Mouse (Mus musculus) ES-E14 (cell line): ENCODE measurements at regions not wholly inside any gene's neighbourhood (a gene's known extent, or its start where the extent isn't known, plus 50 kb on each side); places are given as distances from the start of the nearest gene placed in this dataset.

Experiments
- DNase-seq: peaks from one replicate; pipeline ENCODE4 v3.0.0-alpha.2; 2013; ENCODE audit warnings: low read depth, low spot score
- H3K27ac ChIP-seq: 2 replicates; pipeline ENCODE4 v1.5.1; 2012; ENCODE audit warnings: low read depth, mild to moderate bottlenecking, low read length, moderate library complexity, mixed read lengths; ENCODE audit not compliant: poor library complexity, insufficient read depth, severe bottlenecking
- H3K36me3 ChIP-seq: 2 replicates; pipeline ENCODE4 v1.6.1; 2012; ENCODE audit warnings: mild to moderate bottlenecking, low read length, moderate library complexity, mixed read lengths; ENCODE audit not compliant: control insufficient read depth, poor library complexity, insufficient read depth, severe bottlenecking
- H3K4me1 ChIP-seq, 2 experiments: fragments of 150-350 bp in 1 of 2; sonication (generic) in 1 of 2; 2 replicates each; pipeline ENCODE4 v1.6.1; 2012; ENCODE audit warnings: low read length in 2 of 2, mild to moderate bottlenecking in 1 of 2, mixed read lengths in 1 of 2; ENCODE audit not compliant: control insufficient read depth in 2 of 2, insufficient read depth in 2 of 2, poor library complexity in 1 of 2
- H3K4me3 ChIP-seq, 2 experiments: fragments of 150-350 bp in 1 of 2; sonication (generic) in 1 of 2; 2 replicates each; pipeline ENCODE4 v1.5.1; 2012; ENCODE audit warnings: low read length in 2 of 2, low read depth in 1 of 2, mild to moderate bottlenecking in 1 of 2, mixed read lengths in 1 of 2; ENCODE audit not compliant: insufficient read depth in 1 of 2, poor library complexity in 1 of 2, severe bottlenecking in 1 of 2
- H3K9ac ChIP-seq: 2 replicates; pipeline ENCODE4 v1.6.1; 2012; ENCODE audit warnings: low read depth, mild to moderate bottlenecking, low read length, mixed read lengths; ENCODE audit not compliant: poor library complexity, insufficient read depth, severe bottlenecking
- H3K9me3 ChIP-seq: fragments of 150-350 bp; sonication (generic); 2 replicates; pipeline ENCODE4 v1.6.1; 2012; ENCODE audit warnings: low read depth, mild to moderate bottlenecking, low read length; ENCODE audit not compliant: control insufficient read depth, insufficient read depth
- CHD2 ChIP-seq: IDR thresholded peaks from 2 replicates; pipeline ENCODE4 v1.6.1; 2014; ENCODE audit warnings: mild to moderate bottlenecking, low read depth, low read length, inconsistent platforms
- HCFC1 ChIP-seq: IDR thresholded peaks from 2 replicates; pipeline ENCODE4 v1.6.1; 2012; ENCODE audit warnings: low read length, inconsistent platforms, borderline replicate concordance; ENCODE audit not compliant: insufficient read depth
- MAFK ChIP-seq: IDR thresholded peaks from 2 replicates; pipeline ENCODE4 v1.6.1; 2014; ENCODE audit warnings: mild to moderate bottlenecking, low read depth, low read length, inconsistent platforms; ENCODE audit not compliant: insufficient read depth
- ZC3H11A ChIP-seq: IDR thresholded peaks from 2 replicates; pipeline ENCODE4 v1.6.1; 2012; ENCODE audit warnings: low read depth, mild to moderate bottlenecking, inconsistent platforms, low read length, borderline replicate concordance
- ZNF384 ChIP-seq: IDR thresholded peaks from 2 replicates; pipeline ENCODE4 v1.6.1; 2012; ENCODE audit warnings: low read depth, low read length, inconsistent platforms
- in situ Hi-C, 2 experiments: fragments of 600-800 bp; cut with MboI; formaldehyde crosslinking; loops; one replicate each; pipeline ENCODE4 v1.15.1; 2025; ENCODE audit warnings: low sequenced_read_pairs in 2 of 2, inconsistent platforms in 1 of 2; ENCODE audit not compliant: unreplicated experiment in 2 of 2

DNA sequence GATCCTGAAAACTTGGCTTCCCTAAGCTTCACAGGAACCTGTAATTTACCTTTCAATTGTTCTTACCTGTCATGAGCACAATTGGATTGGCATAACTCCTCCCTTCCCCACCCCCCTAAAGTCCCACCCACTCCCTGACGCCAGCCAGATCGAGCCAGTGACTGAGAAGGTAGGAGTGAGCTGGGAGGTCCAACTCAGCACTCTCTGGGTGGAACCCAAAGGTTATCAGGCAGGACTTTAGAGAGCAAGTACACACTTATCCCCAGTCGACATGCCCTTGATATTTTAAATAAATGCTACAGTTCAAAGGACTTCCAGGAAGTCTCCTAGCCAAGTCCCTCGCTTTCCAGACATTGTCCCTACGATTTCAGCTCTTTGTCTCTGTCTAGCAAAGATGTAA, 260.7 kb downstream of the Sox9 start:
- in situ Hi-C loops: no loop called here
- TF ChIP-seq ZNF384 (no peak), ZC3H11A (no peak), CHD2 (no peak), HCFC1 (no peak), MAFK (no peak)
- Histone ChIP-seq H3K36me3 (no peaks in the 10 kb centered on the region), H3K9ac (no peak overlapping the region), H3K4me1 (peaks cover 0 to 3% of the 10 kb centered on the region in 2 experiments; a peak in 1 of 4 replicates), H3K4me3 (no peak overlapping the region), H3K27ac (no peak overlapping the region), H3K9me3 (no peaks in the 10 kb centered on the region)
- DNase-seq: peak; percentile 22

DNA sequence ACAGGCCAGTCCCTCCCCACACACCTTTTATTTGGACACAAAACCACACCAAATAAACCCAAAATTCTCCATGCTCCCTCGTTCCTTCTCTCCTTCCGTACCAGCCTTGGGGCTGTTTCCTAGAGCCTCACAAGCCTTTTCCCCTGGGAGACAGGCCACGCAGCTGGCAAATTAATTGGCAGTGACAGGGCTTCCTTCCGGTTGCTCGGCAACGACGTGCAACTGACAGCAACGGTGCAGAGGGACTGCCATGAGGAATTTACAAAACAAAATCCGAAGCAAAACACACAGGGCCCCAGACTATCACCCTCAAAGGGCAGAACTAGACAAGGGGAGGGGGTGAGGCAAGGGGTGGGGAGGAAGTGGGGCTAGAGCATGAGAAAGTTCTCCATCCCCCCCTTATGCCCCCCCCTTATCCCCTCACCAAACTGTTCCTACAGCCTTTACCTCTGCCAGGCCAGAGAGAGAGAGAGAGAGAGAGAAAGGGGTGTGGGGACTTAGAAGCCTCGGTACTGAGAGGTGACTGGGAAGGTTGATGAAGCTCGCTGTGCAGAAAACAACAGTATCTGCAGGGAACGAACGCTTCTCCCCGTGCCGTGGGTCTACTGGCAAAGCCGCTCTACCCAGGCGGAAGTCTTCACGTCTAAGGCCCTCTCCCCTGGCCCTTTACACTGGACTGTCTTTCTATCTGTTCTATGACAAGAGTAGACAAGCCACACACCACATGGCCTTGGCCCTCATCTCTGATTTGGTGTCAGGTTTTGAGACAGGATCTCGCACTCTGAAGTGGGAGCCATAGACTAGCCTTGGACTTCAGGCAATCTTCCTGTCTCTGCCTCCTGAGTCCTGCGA, 264.4 kb downstream of the Sox9 start:
- Histone ChIP-seq H3K9me3 (no peaks in the 10 kb centered on the region), H3K4me3 (no peak overlapping the region), H3K27ac (no peak overlapping the region), H3K9ac (no peak overlapping the region), H3K36me3 (no peaks in the 10 kb centered on the region), H3K4me1 (peaks cover 0 to 3% of the 10 kb centered on the region in 2 experiments; a peak in 1 of 4 replicates)
- in situ Hi-C loops: no loop called here
- DNase-seq: no peak
- no peak for TF ChIP-seq HCFC1
- TF ChIP-seq CHD2: no peak
- TF ChIP-seq ZNF384: no peak
- no peak for TF ChIP-seq ZC3H11A
- no peak for TF ChIP-seq MAFK

DNA sequence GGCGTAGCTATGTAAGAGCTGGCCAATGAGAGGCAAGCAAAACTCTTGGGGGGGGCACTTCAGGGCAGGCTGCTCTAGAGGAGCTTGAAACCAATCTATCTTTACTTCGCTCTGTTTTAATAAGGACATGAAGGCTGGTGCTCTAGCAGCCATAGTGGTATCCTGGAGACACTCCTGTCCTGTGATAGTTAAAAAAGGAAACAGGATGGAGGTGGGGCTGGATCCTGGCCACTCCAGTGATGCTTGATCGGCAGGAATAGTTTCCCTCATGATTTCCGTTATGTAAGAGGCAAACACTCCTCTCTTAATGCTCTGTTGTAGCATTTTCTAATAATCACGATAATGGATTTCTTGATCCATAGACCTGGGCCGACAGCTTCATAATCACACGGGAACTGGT, 266.1 kb downstream of the Sox9 start:
- Histone ChIP-seq H3K4me3 (no peak overlapping the region), H3K36me3 (no peaks in the 10 kb centered on the region), H3K9ac (no peak overlapping the region), H3K4me1 (no peaks in the 10 kb centered on the region), H3K27ac (no peak overlapping the region), H3K9me3 (no peaks in the 10 kb centered on the region)
- no peak for TF ChIP-seq MAFK
- TF ChIP-seq CHD2: no peak
- TF ChIP-seq HCFC1: no peak
- TF ChIP-seq ZC3H11A: no peak
- TF ChIP-seq ZNF384: no peak
- no peak for DNase-seq
- in situ Hi-C loops: no loop called here

DNA sequence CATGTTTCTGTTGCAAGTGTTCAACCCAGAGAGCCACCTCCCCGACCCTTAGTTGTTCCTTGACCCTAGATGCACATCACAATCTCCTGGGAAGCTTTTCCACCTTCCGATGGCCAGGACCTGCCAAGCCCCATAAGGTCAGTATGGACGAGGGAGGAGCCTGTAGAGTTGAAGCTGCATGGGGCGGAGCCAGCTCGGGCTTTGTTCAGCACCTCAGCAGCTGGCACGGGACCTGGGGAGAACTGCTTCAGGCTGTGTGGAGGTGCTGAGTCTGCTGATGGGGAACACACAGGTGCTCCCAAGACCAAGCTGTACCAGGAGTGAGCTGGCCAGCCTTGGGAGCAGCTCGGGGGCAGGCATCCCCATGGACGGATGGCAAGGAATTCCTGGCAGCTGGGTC, 267.6 kb downstream of the Sox9 start:
- no peak overlapping the region for H3K27ac ChIP-seq
- TF ChIP-seq HCFC1: no peak
- TF ChIP-seq ZNF384: no peak
- no peak for TF ChIP-seq ZC3H11A
- TF ChIP-seq MAFK: no peak
- no peak for TF ChIP-seq CHD2

More for the DNA sequence above, 267.6 kb downstream of the Sox9 start:
- no peaks in the 10 kb centered on the region for H3K36me3 ChIP-seq
- no peak overlapping the region for H3K9ac ChIP-seq
- in situ Hi-C loops: no loop called here
- H3K4me3 ChIP-seq: no peak overlapping the region
- no peak for DNase-seq
- no peaks in the 10 kb centered on the region for H3K9me3 ChIP-seq
- no peaks in the 10 kb centered on the region for H3K4me1 ChIP-seq
